Mouse (Mus musculus): ENCODE measurements at regions not wholly inside any gene's neighbourhood (a gene's known extent, or its start where the extent isn't known, plus 50 kb on each side); places are given as distances from the start of the nearest gene placed in this dataset.

DNA sequence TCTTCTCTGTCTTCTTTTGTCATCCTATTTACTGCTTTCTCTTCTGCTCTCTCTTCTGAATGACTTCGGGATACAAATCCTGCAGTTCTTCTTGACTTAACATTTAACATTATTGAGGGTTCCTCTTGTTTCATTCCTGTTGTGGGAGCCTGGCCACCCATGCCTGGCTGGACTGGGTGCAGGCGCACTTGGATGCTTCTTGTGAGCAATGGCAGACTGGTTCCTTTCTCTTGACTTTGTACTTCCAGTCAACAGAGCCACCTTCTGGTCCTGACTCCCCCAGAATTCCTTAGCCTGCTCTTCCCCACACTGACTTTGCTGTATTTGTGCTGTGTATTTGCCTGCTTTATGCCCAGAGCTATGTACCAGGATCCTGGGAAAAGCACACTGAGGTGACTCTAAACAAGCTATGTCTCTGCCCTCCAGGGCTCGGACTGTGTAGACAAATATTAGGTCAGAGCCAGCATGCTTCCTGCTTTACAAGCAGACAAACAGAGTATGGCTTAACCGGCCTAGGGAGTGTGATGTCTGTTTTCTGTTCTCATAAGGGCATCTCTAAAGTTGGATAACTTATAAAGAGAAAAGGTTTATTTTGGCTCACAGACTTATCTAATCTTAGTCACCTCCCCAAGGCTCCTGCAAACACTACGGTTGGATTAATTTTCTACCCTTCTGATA, 133.5 kb upstream of the Stc2 start:
- Histone ChIP-seq H3K36me3 (ENCODE audit: control insufficient read depth, insufficient read depth, low read length) (no peaks in the 10 kb centered on the region), H3K4me2 (ENCODE audit: low read depth, low read length) (no peak overlapping the region), H3K9ac (ENCODE audit: low read length) (no peak overlapping the region), H3K27ac (ENCODE audit: low read length) (no peak overlapping the region), H3K4me3 (ENCODE audit: low read length) (no peak overlapping the region), H3K27me3 (ENCODE audit: control insufficient read depth, insufficient read depth, low read depth, low read length) (no peaks in the 10 kb centered on the region), H3K4me1 (replicated peaks; ENCODE audit: control insufficient read depth, insufficient read depth, low read length) (no peaks in the 10 kb centered on the region), H3K9me3 (ENCODE audit: control insufficient read depth, low read length) (no peaks in the 10 kb centered on the region)
- WGBS: 52% methylated on average over 5 of the region's 5 CpGs
- no peak for ATAC-seq (ENCODE audit: low read depth)

- ATAC-seq (ENCODE audit: low read depth): no peak
- Histone ChIP-seq H3K9me3 (ENCODE audit: control insufficient read depth, low read length) (no peaks in the 10 kb centered on the region), H3K36me3 (ENCODE audit: control insufficient read depth, insufficient read depth, low read length) (no peaks in the 10 kb centered on the region), H3K4me2 (ENCODE audit: low read depth, low read length) (no peak overlapping the region), H3K9ac (ENCODE audit: low read length) (no peak overlapping the region), H3K27ac (ENCODE audit: low read length) (no peak overlapping the region), H3K4me3 (ENCODE audit: low read length) (no peak overlapping the region), H3K27me3 (ENCODE audit: control insufficient read depth, insufficient read depth, low read depth, low read length) (no peaks in the 10 kb centered on the region), H3K4me1 (replicated peaks; ENCODE audit: control insufficient read depth, insufficient read depth, low read length) (no peaks in the 10 kb centered on the region)
- 45% methylated on average over 4 of the region's 4 CpGs for WGBS
These were observed 115.6 kb upstream of the Stc2 start for GRCm38 (mm10) chr11:31485429-31485828.

DNA sequence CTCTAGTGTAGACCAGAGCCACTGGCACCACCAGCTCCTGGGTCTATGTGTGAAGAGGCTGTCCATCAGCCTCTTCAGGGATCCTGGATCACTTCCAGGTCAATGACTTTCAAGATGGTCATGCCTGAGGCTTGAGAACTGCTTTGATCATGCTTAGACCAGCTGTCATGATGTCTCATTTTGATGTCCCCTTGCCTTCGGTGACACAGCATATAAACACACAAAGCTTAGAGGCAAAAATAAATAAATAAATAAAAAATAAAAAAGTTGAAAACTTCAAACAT, 111.1 kb upstream of the Stc2 start:
- no peak overlapping the region for H3K4me2 ChIP-seq (ENCODE audit: low read depth, low read length)
- no peaks in the 10 kb centered on the region for H3K9me3 ChIP-seq (ENCODE audit: control insufficient read depth, low read length)
- H3K27me3 ChIP-seq (ENCODE audit: control insufficient read depth, insufficient read depth, low read depth, low read length): no peaks in the 10 kb centered on the region
- no peak overlapping the region for H3K4me3 ChIP-seq (ENCODE audit: low read length)
- no peaks in the 10 kb centered on the region for H3K36me3 ChIP-seq (ENCODE audit: control insufficient read depth, insufficient read depth, low read length)
- H3K4me1 ChIP-seq (replicated peaks; ENCODE audit: control insufficient read depth, insufficient read depth, low read length): no peaks in the 10 kb centered on the region
- H3K27ac ChIP-seq (ENCODE audit: low read length): no peak overlapping the region
- 46% methylated on average over 1 of the region's 1 CpGs for WGBS
- ATAC-seq (ENCODE audit: low read depth): peak; percentile 30; the same call in 1 of the 2 replicates
- no peak overlapping the region for H3K9ac ChIP-seq (ENCODE audit: low read length)

GRCm38 (mm10) chr11:31480225-31481056, 110.6 kb upstream of the Stc2 start:
- H3K27ac ChIP-seq (ENCODE audit: low read length): no peak overlapping the region; the same call in 1 of the 2 replicates
- no peaks in the 10 kb centered on the region for H3K27me3 ChIP-seq (ENCODE audit: control insufficient read depth, insufficient read depth, low read depth, low read length)
- WGBS: 43% methylated on average over 5 of the region's 5 CpGs
- peak; percentile 64 for ATAC-seq (ENCODE audit: low read depth)
- no peaks in the 10 kb centered on the region for H3K36me3 ChIP-seq (ENCODE audit: control insufficient read depth, insufficient read depth, low read length)
- no peaks in the 10 kb centered on the region for H3K9me3 ChIP-seq (ENCODE audit: control insufficient read depth, low read length)
- H3K4me1 ChIP-seq (replicated peaks; ENCODE audit: control insufficient read depth, insufficient read depth, low read length): no peaks in the 10 kb centered on the region
- no peak overlapping the region for H3K9ac ChIP-seq (ENCODE audit: low read length)
- H3K4me2 ChIP-seq (ENCODE audit: low read depth, low read length): no peak overlapping the region
- H3K4me3 ChIP-seq (ENCODE audit: low read length): no peak overlapping the region

- Histone ChIP-seq H3K27ac (ENCODE audit: low read length) (no peak overlapping the region), H3K4me3 (ENCODE audit: low read length) (no peak overlapping the region), H3K9ac (ENCODE audit: low read length) (no peak overlapping the region), H3K27me3 (ENCODE audit: control insufficient read depth, insufficient read depth, low read depth, low read length) (no peaks in the 10 kb centered on the region), H3K4me1 (replicated peaks; ENCODE audit: control insufficient read depth, insufficient read depth, low read length) (no peaks in the 10 kb centered on the region), H3K9me3 (ENCODE audit: control insufficient read depth, low read length) (no peaks in the 10 kb centered on the region), H3K36me3 (ENCODE audit: control insufficient read depth, insufficient read depth, low read length) (no peaks in the 10 kb centered on the region), H3K4me2 (ENCODE audit: low read depth, low read length) (no peak overlapping the region)
- WGBS: 79% methylated on average over 1 of the region's 1 CpGs
- ATAC-seq (ENCODE audit: low read depth): no peak
These were observed 107.9 kb upstream of the Stc2 start for GRCm38 (mm10) chr11:31477763-31478162.

GRCm38 (mm10) chr11:31477104-31477503, 107.2 kb upstream of the Stc2 start:
- no peak overlapping the region for H3K4me3 ChIP-seq (ENCODE audit: low read length)
- WGBS: 30% methylated on average over 3 of the region's 3 CpGs
- no peak overlapping the region for H3K9ac ChIP-seq (ENCODE audit: low read length)
- no peaks in the 10 kb centered on the region for H3K4me1 ChIP-seq (replicated peaks; ENCODE audit: control insufficient read depth, insufficient read depth, low read length)
- H3K4me2 ChIP-seq (ENCODE audit: low read depth, low read length): no peak overlapping the region
- H3K36me3 ChIP-seq (ENCODE audit: control insufficient read depth, insufficient read depth, low read length): no peaks in the 10 kb centered on the region
- no peaks in the 10 kb centered on the region for H3K9me3 ChIP-seq (ENCODE audit: control insufficient read depth, low read length)
- ATAC-seq (ENCODE audit: low read depth): no peak
- H3K27me3 ChIP-seq (ENCODE audit: control insufficient read depth, insufficient read depth, low read depth, low read length): no peaks in the 10 kb centered on the region
- no peak overlapping the region for H3K27ac ChIP-seq (ENCODE audit: low read length)

DNA sequence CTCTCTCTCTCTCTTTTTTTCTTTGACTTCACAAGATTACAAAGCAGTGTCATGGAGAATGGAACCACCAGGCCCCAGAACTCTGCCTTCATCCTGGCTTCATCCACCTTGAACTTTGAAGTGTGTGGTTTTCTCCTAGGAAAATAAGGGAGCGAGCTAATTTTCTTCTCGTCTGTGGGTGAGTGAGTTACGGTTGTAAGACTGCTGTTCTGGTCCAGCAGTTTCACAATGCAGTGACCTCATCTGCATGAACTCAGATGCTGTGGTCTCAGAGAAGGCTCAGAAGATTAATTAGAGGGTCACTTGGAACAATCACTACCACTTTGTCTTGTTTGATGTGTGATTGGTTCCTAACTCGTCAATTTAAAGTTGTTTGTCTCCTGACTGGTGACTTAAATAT, 103.1 kb upstream of the Stc2 start:
- ATAC-seq (ENCODE audit: low read depth): no peak

GRCm38 (mm10) chr11:31470681-31471414, 101.0 kb upstream of the Stc2 start:
- Histone ChIP-seq H3K27ac (ENCODE audit: low read length) (no peak overlapping the region), H3K9ac (ENCODE audit: low read length) (no peak overlapping the region), H3K9me3 (ENCODE audit: control insufficient read depth, low read length) (no peaks in the 10 kb centered on the region), H3K36me3 (ENCODE audit: control insufficient read depth, insufficient read depth, low read length) (no peaks in the 10 kb centered on the region), H3K4me1 (replicated peaks; ENCODE audit: control insufficient read depth, insufficient read depth, low read length) (no peaks in the 10 kb centered on the region), H3K27me3 (ENCODE audit: control insufficient read depth, insufficient read depth, low read depth, low read length) (no peaks in the 10 kb centered on the region), H3K4me2 (ENCODE audit: low read depth, low read length) (no peak overlapping the region), H3K4me3 (ENCODE audit: low read length) (no peak overlapping the region)
- ATAC-seq (ENCODE audit: low read depth): peak; percentile 59; the same call in 1 of the 2 replicates
- WGBS: 22% methylated on average over 2 of the region's 2 CpGs

More for the DNA sequence above, 103.1 kb upstream of the Stc2 start:
- H3K4me3 ChIP-seq (ENCODE audit: low read length): no peak overlapping the region
- H3K27me3 ChIP-seq (ENCODE audit: control insufficient read depth, insufficient read depth, low read depth, low read length): no peaks in the 10 kb centered on the region
- no peak overlapping the region for H3K27ac ChIP-seq (ENCODE audit: low read length)
- WGBS: 54% methylated on average over 4 of the region's 4 CpGs
- no peak overlapping the region for H3K4me2 ChIP-seq (ENCODE audit: low read depth, low read length)
- H3K4me1 ChIP-seq (replicated peaks; ENCODE audit: control insufficient read depth, insufficient read depth, low read length): no peaks in the 10 kb centered on the region
- H3K9ac ChIP-seq (ENCODE audit: low read length): no peak overlapping the region
- no peaks in the 10 kb centered on the region for H3K9me3 ChIP-seq (ENCODE audit: control insufficient read depth, low read length)
- H3K36me3 ChIP-seq (ENCODE audit: control insufficient read depth, insufficient read depth, low read length): no peaks in the 10 kb centered on the region

DNA sequence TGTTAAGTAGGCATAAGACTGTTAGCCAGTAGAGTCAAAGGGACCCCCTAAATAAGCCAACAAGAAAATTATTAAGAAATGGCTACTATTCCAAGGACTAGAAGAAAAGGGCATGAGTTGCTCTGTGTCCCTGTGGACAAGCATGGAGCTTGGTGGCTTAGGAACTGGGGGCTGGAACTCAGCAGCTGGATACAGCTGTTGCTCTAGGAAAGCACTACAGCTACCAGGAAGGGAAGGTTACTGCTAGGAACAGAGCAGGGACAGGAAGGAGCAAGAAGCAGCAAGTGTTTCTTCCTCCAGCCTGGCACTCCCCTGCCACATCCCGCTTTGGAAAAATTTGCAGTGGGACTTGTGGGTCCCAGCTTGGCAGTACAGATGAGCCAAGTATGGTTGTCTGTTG, 95.0 kb upstream of the Stc2 start:
- Histone ChIP-seq H3K36me3 (ENCODE audit: control insufficient read depth, insufficient read depth, low read length) (no peaks in the 10 kb centered on the region), H3K9ac (ENCODE audit: low read length) (no peak overlapping the region), H3K4me1 (replicated peaks; ENCODE audit: control insufficient read depth, insufficient read depth, low read length) (no peaks in the 10 kb centered on the region), H3K27me3 (ENCODE audit: control insufficient read depth, insufficient read depth, low read depth, low read length) (no peaks in the 10 kb centered on the region), H3K27ac (ENCODE audit: low read length) (no peak overlapping the region), H3K4me3 (ENCODE audit: low read length) (no peak overlapping the region), H3K4me2 (ENCODE audit: low read depth, low read length) (no peak overlapping the region), H3K9me3 (ENCODE audit: control insufficient read depth, low read length) (no peaks in the 10 kb centered on the region)
- ATAC-seq (ENCODE audit: low read depth): no peak
- WGBS: 74% methylated on average over 1 of the region's 1 CpGs
